13 mouse cellular contexts compared by ENCODE assay signal in genomic region chr5:88939151-88939550, GRCm38 (mm10). TPM values are rescaled to one million over a fixed set of nuclear protein-coding genes. Genes with fewer than 3 reads are reported as not detected.
DNase-seq lines count a peak whose midpoint lies in the region; ATAC-seq lines count a peak whose summit lies in the region.
"Had no signal": no experiment of that assay in that cellular context is flagged by ENCODE, and none has a peak within 500 bp of the region (broad histone marks: within the 10 kb centered on the region; RNA-seq: fewer than 3 reads in every experiment).

No protein-coding gene starts in this region.

- H3K4me1 ChIP-seq in kidney, embryonic 14.5 days (ENCODE audit: control insufficient read depth, insufficient read depth, low read length) = 0 out of 2 replicates have a peak, but pooled peaks cover 9% of the 10 kb centered on the region
- H3K4me1 ChIP-seq in embryonic facial prominence, embryonic 11.5 days (ENCODE audit: control insufficient read depth, insufficient read depth, low read length) = no peaks in the 10 kb centered on the region
- H3K4me1 ChIP-seq in limb, embryonic 11.5 days (ENCODE audit: control insufficient read depth, insufficient read depth, low read length) = no peaks in the 10 kb centered on the region
- H3K4me1 ChIP-seq: liver, embryonic 15.5 days had no signal

- H3K36me3 ChIP-seq in kidney, embryonic 14.5 days (ENCODE audit: control insufficient read depth, insufficient read depth, low read length) = no peaks in the 10 kb centered on the region
- no peaks in the 10 kb centered on the region for H3K36me3 ChIP-seq in embryonic facial prominence, embryonic 11.5 days (replicated peaks; ENCODE audit: control insufficient read depth, insufficient read depth, low read depth, low read length)
- no peaks in the 10 kb centered on the region for H3K36me3 ChIP-seq in limb, embryonic 11.5 days (ENCODE audit: control insufficient read depth, insufficient read depth, low read length)
- H3K36me3 ChIP-seq: liver, embryonic 15.5 days had no signal

- H3K9me3 ChIP-seq in kidney, embryonic 14.5 days (ENCODE audit: control insufficient read depth, low read length) = no peaks in the 10 kb centered on the region
- no peaks in the 10 kb centered on the region for H3K9me3 ChIP-seq in embryonic facial prominence, embryonic 11.5 days (replicated peaks; ENCODE audit: control insufficient read depth, low read length)
- no peaks in the 10 kb centered on the region for H3K9me3 ChIP-seq in limb, embryonic 11.5 days (ENCODE audit: control insufficient read depth, low read length)
- H3K9me3 ChIP-seq: liver, embryonic 15.5 days had no signal

- 24% methylated on average over 6 of the region's 6 CpGs for WGBS in kidney, embryonic 14.5 days
- WGBS in embryonic facial prominence, embryonic 11.5 days = 29% methylated on average over 6 of the region's 6 CpGs
- 21% methylated on average over 6 of the region's 6 CpGs for WGBS in limb, embryonic 11.5 days

- DNase-seq in adrenal gland, postnatal 14 days = peak; percentile 9
- DNase-seq in adrenal gland, postnatal 10 days = no peak
- DNase-seq in kidney, adult 11 months = no peak
- peak; percentile 15 for DNase-seq in embryonic facial prominence, embryonic 11.5 days (ENCODE audit: low spot score)
- peak; percentile 27 for DNase-seq in limb, embryonic 11.5 days (ENCODE audit: low spot score)
- DNase-seq in c-Kit-positive CD71-positive TER-119-positive erythroid progenitor cells, embryonic 14.5 days (ENCODE audit: low spot score) = no peak
- DNase-seq: cerebellum, adult 9-10 months; kidney, postnatal 36 days had no signal

- H3K27ac ChIP-seq in kidney, embryonic 14.5 days (ENCODE audit: low read depth, low read length) = no peak overlapping the region
- no peak overlapping the region for H3K27ac ChIP-seq in embryonic facial prominence, embryonic 11.5 days (replicated peaks; ENCODE audit: low read depth, low read length)
- H3K27ac ChIP-seq in limb, embryonic 11.5 days (replicated peaks; ENCODE audit: low read depth, low read length) = no peak overlapping the region
- H3K27ac ChIP-seq: liver, embryonic 15.5 days had no signal

- H3K9ac ChIP-seq in kidney, embryonic 14.5 days (ENCODE audit: low read depth, low read length) = no peak overlapping the region
- H3K9ac ChIP-seq in embryonic facial prominence, embryonic 11.5 days (replicated peaks; ENCODE audit: low read length) = no peak overlapping the region
- no peak overlapping the region for H3K9ac ChIP-seq in limb, embryonic 11.5 days (ENCODE audit: low read length)
- H3K9ac ChIP-seq: liver, embryonic 15.5 days had no signal

- no peaks in the 10 kb centered on the region for H3K27me3 ChIP-seq in kidney, embryonic 14.5 days (ENCODE audit: control insufficient read depth, insufficient read depth, low read length)
- no peaks in the 10 kb centered on the region for H3K27me3 ChIP-seq in embryonic facial prominence, embryonic 11.5 days (ENCODE audit: control insufficient read depth, insufficient read depth, low read length)
- H3K27me3 ChIP-seq in limb, embryonic 11.5 days (ENCODE audit: control insufficient read depth, insufficient read depth, low read length) = no peaks in the 10 kb centered on the region
- H3K27me3 ChIP-seq: liver, embryonic 15.5 days had no signal

- H3K4me3 ChIP-seq in kidney, embryonic 14.5 days (ENCODE audit: low read length) = no peak overlapping the region
- no peak overlapping the region for H3K4me3 ChIP-seq in embryonic facial prominence, embryonic 11.5 days (ENCODE audit: low read depth, low read length)
- no peak overlapping the region for H3K4me3 ChIP-seq in limb, embryonic 11.5 days (ENCODE audit: low read depth, low read length)
- H3K4me3 ChIP-seq: liver, embryonic 15.5 days had no signal

- peak; percentile 90 for ATAC-seq in kidney, embryonic 14.5 days (ENCODE audit: low FRiP score, low TSS enrichment)
- ATAC-seq in embryonic facial prominence, embryonic 11.5 days (replicated peaks; ENCODE audit: insufficient number of reproducible peaks, low FRiP score, low TSS enrichment, low read depth) = 0 out of 2 replicates have a peak, but pooled peaks have one; percentile 44
- ATAC-seq in limb, embryonic 11.5 days (ENCODE audit: insufficient number of reproducible peaks, low FRiP score, low TSS enrichment, low read depth) = no peak
- ATAC-seq in activated CD4-positive, CD25-positive, alpha-beta regulatory T cell, adult 4 months = no peak
- ATAC-seq: forebrain, embryonic 16.5 days had no signal

- H3K4me2 ChIP-seq in kidney, embryonic 14.5 days (replicated peaks; ENCODE audit: low read depth, low read length) = no peak overlapping the region
- no peak overlapping the region for H3K4me2 ChIP-seq in embryonic facial prominence, embryonic 11.5 days (ENCODE audit: low read depth, low read length)
- no peak overlapping the region for H3K4me2 ChIP-seq in limb, embryonic 11.5 days (ENCODE audit: low read depth, severe bottlenecking)
- H3K4me2 ChIP-seq: liver, embryonic 15.5 days had no signal

RNA-seq across cellular contexts. Expression of gene Slc4a4, which starts 52.5 kb away (rescaled TPM):
- 89.7 and 101 TPM in 2 replicates for total RNA-seq in adrenal gland, postnatal 14 days (2021)
- total RNA-seq in adrenal gland, postnatal 10 days (2021) = 100 to 1,000 TPM in 1 of 2 experiments, 10 to 100 TPM in 1; 99.5 to 108 TPM
- polyA plus RNA-seq in kidney, embryonic 14.5 days (2014; fragmentation: Nextera tagmentation; extraction: Ambion mirVana) = 4.0 and 4.7 TPM in 2 replicates
- polyA plus RNA-seq in embryonic facial prominence, embryonic 11.5 days (2014; fragmentation: Nextera tagmentation; extraction: Ambion mirVana) = 1.5 and 1.6 TPM in 2 replicates
- 1.7 and 1.9 TPM in 2 replicates for polyA plus RNA-seq in limb, embryonic 11.5 days (2014; fragmentation: Nextera tagmentation; extraction: Ambion mirVana)
- under 1 TPM in 1 of 2 experiments, not detected in 1; 0.07 TPM for polyA plus RNA-seq in activated CD4-positive, CD25-positive, alpha-beta regulatory T cell, adult 4 months (2017; shearing (Covaris generic))
- total RNA-seq: megakaryocyte-erythroid progenitor cell, adult 5-6 weeks had no signal

Comparison
In these comparisons a context has a peak if more than half of its experiments do, and no peak if none do; other contexts are left out.
1. DNase-seq: peak in adrenal gland, postnatal 14 days (single experiment), embryonic facial prominence, embryonic 11.5 days (single experiment) and limb, embryonic 11.5 days (single experiment); none in adrenal gland, postnatal 10 days (single experiment), kidney, adult 11 months (single experiment) and c-Kit-positive CD71-positive TER-119-positive erythroid progenitor cells, embryonic 14.5 days (single experiment).
2. ATAC-seq: peak in kidney, embryonic 14.5 days (single experiment) and embryonic facial prominence, embryonic 11.5 days (single experiment); none in limb, embryonic 11.5 days (single experiment) and activated CD4-positive, CD25-positive, alpha-beta regulatory T cell, adult 4 months (single experiment).